In genomic region chr11:31963993-31964392, GRCm38 (mm10) we compare ENCODE assay signal across 31 mouse cellular contexts. TPM values are rescaled to one million over a fixed set of nuclear protein-coding genes. Genes with fewer than 3 reads are reported as not detected.
DNase-seq lines count a peak whose midpoint lies in the region; ATAC-seq lines count a peak whose summit lies in the region.
"Had no signal": no experiment of that assay in that cellular context is flagged by ENCODE, and none has a peak within 500 bp of the region (broad histone marks: within the 10 kb centered on the region; RNA-seq: fewer than 3 reads in every experiment).

No protein-coding gene starts in this region.

- ATAC-seq in common myeloid progenitor, adult 5-6 weeks (replicated peaks; ENCODE audit: low read depth, poor library complexity, severe bottlenecking): 0 out of 2 replicates have a peak, but pooled peaks have one; percentile 45
- ATAC-seq in megakaryocyte progenitor cell, adult 5-6 weeks (replicated peaks; ENCODE audit: poor library complexity): peak; percentile 63
- ATAC-seq: forebrain, embryonic 13.5 days; forebrain, embryonic 16.5 days; intestine, postnatal 0 days; Patski had no signal

- peak; percentile 27 for DNase-seq in thymus, postnatal 0 days (ENCODE audit: low spot score)
- no peak for DNase-seq in thymus, postnatal 14 days
- DNase-seq in CD4-positive helper T cell, adult 2 months (ENCODE audit: low read depth, low spot score): peak; percentile 54
- DNase-seq in spleen, adult 18-20 months: no peak
- no peak for DNase-seq in left cerebral cortex, adult 9 months (ENCODE audit: low spot score in 2 of 2)
- DNase-seq in adrenal gland, postnatal 10 days: no peak
- DNase-seq: adrenal gland, adult 2 months; adrenal gland, postnatal 25 days; cerebellum, adult 18-20 months; cerebellum, adult 9-10 months; cerebellum, postnatal 14 days; embryo, embryonic 11 days; gastrocnemius, postnatal 10 days; heart, adult 18-20 months; heart, postnatal 14 days; heart, postnatal 4 days had no signal

RNA-seq across cellular contexts. Expression of gene 4930524B15Rik, which starts 1.4 kb away (rescaled TPM):
- 0.09 TPM in 1 of 2 replicates, not detected in the other for polyA plus RNA-seq in thymus, postnatal 0 days (2015; fragmentation: Nextera tagmentation; extraction: Ambion mirVana)
- not detected in 2 replicates for total RNA-seq in common myeloid progenitor, adult 5-6 weeks (2017)
- total RNA-seq in megakaryocyte progenitor cell, adult 5-6 weeks (2015): not detected in 2 replicates
- total RNA-seq in megakaryocyte progenitor cell, adult 5-6 weeks (2017): not detected in 2 replicates
- total RNA-seq in adrenal gland, postnatal 10 days (2021): not detected
- total RNA-seq: adrenal gland, adult 2 months; adrenal gland, postnatal 25 days; CH12.LX; G1E; gastrocnemius, adult 18-20 months; gastrocnemius, postnatal 10 days; gastrocnemius, postnatal 4 days; heart, adult 18-20 months; heart, postnatal 14 days; heart, postnatal 4 days had no signal
- polyA plus RNA-seq: adrenal gland, adult 2 months; C2C12; embryonic facial prominence, embryonic 11.5 days; embryonic facial prominence, embryonic 14.5 days; G1E; heart, embryonic 16.5 days; intestine, embryonic 14.5 days; Patski had no signal

RNA-seq across cellular contexts. Expression of gene Nsg2, which starts 36.3 kb away (rescaled TPM):
- polyA plus RNA-seq in thymus, postnatal 0 days (2015; fragmentation: Nextera tagmentation; extraction: Ambion mirVana): 129 and 138 TPM in 2 replicates
- total RNA-seq in common myeloid progenitor, adult 5-6 weeks (2017): 1.8 and 3.1 TPM in 2 replicates
- total RNA-seq in megakaryocyte progenitor cell, adult 5-6 weeks (2015): 0.10 TPM in 1 of 2 replicates, not detected in the other
- 0.08 and 0.27 TPM in 2 replicates for total RNA-seq in megakaryocyte progenitor cell, adult 5-6 weeks (2017)
- 10 to 100 TPM; 28.7 to 37.4 TPM for total RNA-seq in adrenal gland, postnatal 10 days (2021)
- total RNA-seq: gastrocnemius, adult 18-20 months had no signal
- polyA plus RNA-seq: C2C12, G1E, Patski had no signal

Comparison
In these comparisons a context has a peak if more than half of its experiments do, and no peak if none do; other contexts are left out.
1. DNase-seq: peak in thymus, postnatal 0 days (single experiment) and CD4-positive helper T cell, adult 2 months (single experiment); none in thymus, postnatal 14 days (single experiment), spleen, adult 18-20 months (0 of 2), left cerebral cortex, adult 9 months (0 of 2) and adrenal gland, postnatal 10 days (single experiment).